Mouse (Mus musculus) limb, embryonic 13.5 days (tissue): ENCODE measurements around the gene Mpp5. TPM values are rescaled to one million over a fixed set of nuclear protein-coding genes. Genes with fewer than 3 reads are reported as not detected.

Experiments
- ATAC-seq: fragments of 200-750 bp; cut with Nextera tagmentation; 2 replicates; pipeline ENCODE4 v1.8.0; 2017; ENCODE audit warnings: low read depth, moderate number of reproducible peaks, moderate TSS enrichment; ENCODE audit not compliant: low FRiP score
- H3K27ac ChIP-seq: fragments of 300-500 bp; sonication (generic); 2 replicates; pipeline ENCODE4 v1.5.1; 2015; ENCODE audit warnings: inconsistent platforms, mild to moderate bottlenecking, moderate library complexity
- H3K27me3 ChIP-seq: fragments of 300-500 bp; sonication (generic); 2 replicates; pipeline ENCODE4 v1.6.1; 2015; ENCODE audit warnings: mild to moderate bottlenecking, inconsistent platforms
- H3K36me3 ChIP-seq: fragments of 300-500 bp; sonication (generic); 2 replicates; pipeline ENCODE4 v1.6.1; 2015; ENCODE audit warnings: inconsistent platforms, mild to moderate bottlenecking, moderate library complexity
- H3K4me1 ChIP-seq: fragments of 300-500 bp; sonication (generic); 2 replicates; pipeline ENCODE4 v1.6.1; 2015; ENCODE audit warnings: inconsistent platforms
- H3K4me2 ChIP-seq: fragments of 300-500 bp; sonication (generic); replicated peaks from 2 replicates; pipeline ENCODE4 v1.6.1; 2015; ENCODE audit warnings: inconsistent platforms, mild to moderate bottlenecking, moderate library complexity
- H3K4me3 ChIP-seq: fragments of 300-500 bp; sonication (generic); 2 replicates; pipeline ENCODE4 v1.5.1; 2015; ENCODE audit warnings: moderate library complexity, mild to moderate bottlenecking, inconsistent platforms
- H3K9ac ChIP-seq: fragments of 300-500 bp; sonication (generic); 2 replicates; pipeline ENCODE4 v1.6.1; 2015; ENCODE audit warnings: mild to moderate bottlenecking, inconsistent platforms
- H3K9me3 ChIP-seq: fragments of 300-500 bp; sonication (generic); 2 replicates; pipeline ENCODE4 v1.6.1; 2016; ENCODE audit warnings: inconsistent platforms
- WGBS: fragments of 180-500 bp; shearing (Covaris S2); methylation state at CpG from one replicate; pipeline ENCODE4 v1.1.7; 2015; 5-methylcytosine and 5-hydroxymethylcytosine counted together
- polyA plus RNA-seq: library from polyadenylated mRNA; unstranded; fragments of >200 nt; fragmentation: Nextera tagmentation; extraction: Ambion mirVana; gene quantifications from 2 replicates; pipeline ENCODE4 v1.2.1, GENCODE M21; 2015

Gene Mpp5
- polyA plus RNA-seq: 20.0 and 21.3 TPM in 2 replicates

- Histone ChIP-seq H3K4me3 (peak within 1 kb of the TSS; percentile 85), H3K27ac (peak within 1 kb of the TSS; percentile 95), H3K9me3 (no peaks in the 10 kb centered on the region), H3K9ac (peak within 1 kb of the TSS; percentile 87), H3K36me3 (no peaks in the 10 kb centered on the region), H3K4me1 (peaks cover 4% of the 10 kb centered on the region; the same call in 1 of the 2 replicates), H3K4me2 (peak within 1 kb of the TSS; percentile 93), H3K27me3 (peaks cover 8% of the 10 kb centered on the region; the same call in 1 of the 2 replicates)
- peak; percentile 99 for ATAC-seq
- under 1% methylated on average over 81 of the region's 98 CpGs for whole genome bisulfite sequencing
Measured at GRCm38 (mm10) chr12:78748557-78749377, at the start of gene Mpp5. Gene Mpp5, plus strand, starts transcription at chr12:78748907.

GRCm38 (mm10) chr12:78717783-78718182, 30.9 kb upstream of the Mpp5 start:
- Histone ChIP-seq H3K4me2 (no peak overlapping the region), H3K27ac (no peak overlapping the region), H3K9me3 (no peaks in the 10 kb centered on the region), H3K27me3 (no peaks in the 10 kb centered on the region), H3K36me3 (no peaks in the 10 kb centered on the region), H3K4me3 (no peak overlapping the region), H3K9ac (no peak overlapping the region), H3K4me1 (no peaks in the 10 kb centered on the region)
- 69% methylated on average over 2 of the region's 2 CpGs for WGBS
- ATAC-seq: no peak

GRCm38 (mm10) chr12:78727723-78728122, 21.0 kb upstream of the Mpp5 start:
- 62% methylated on average over 4 of the region's 4 CpGs for WGBS
- H3K4me2 ChIP-seq: no peak overlapping the region
- no peak for ATAC-seq

GRCm38 (mm10) chr12:78739633-78740032, 9.1 kb upstream of the Mpp5 start:
- H3K4me1 ChIP-seq: no peaks in the 10 kb centered on the region
- no peaks in the 10 kb centered on the region for H3K27me3 ChIP-seq
- H3K9me3 ChIP-seq: no peaks in the 10 kb centered on the region
- H3K4me2 ChIP-seq: no peak overlapping the region
- H3K4me3 ChIP-seq: no peak overlapping the region
- H3K27ac ChIP-seq: no peak overlapping the region
- no peak overlapping the region for H3K9ac ChIP-seq
- no peak for ATAC-seq
- no peaks in the 10 kb centered on the region for H3K36me3 ChIP-seq
- 45% methylated on average over 2 of the region's 2 CpGs for WGBS

More at GRCm38 (mm10) chr12:78727723-78728122, 21.0 kb upstream of the Mpp5 start:
- Histone ChIP-seq H3K9ac (no peak overlapping the region), H3K4me3 (no peak overlapping the region), H3K36me3 (no peaks in the 10 kb centered on the region), H3K9me3 (no peaks in the 10 kb centered on the region), H3K27ac (no peak overlapping the region), H3K27me3 (no peaks in the 10 kb centered on the region), H3K4me1 (no peaks in the 10 kb centered on the region)

- no peak overlapping the region for H3K4me3 ChIP-seq
- H3K4me1 ChIP-seq: no peaks in the 10 kb centered on the region
- no peaks in the 10 kb centered on the region for H3K36me3 ChIP-seq
- H3K4me2 ChIP-seq: no peak overlapping the region
- no peaks in the 10 kb centered on the region for H3K9me3 ChIP-seq
- ATAC-seq: no peak
- H3K9ac ChIP-seq: no peak overlapping the region
- WGBS: 88% methylated on average over 2 of the region's 2 CpGs
- no peaks in the 10 kb centered on the region for H3K27me3 ChIP-seq
- no peak overlapping the region for H3K27ac ChIP-seq
Measured at GRCm38 (mm10) chr12:78740289-78740688, 8.4 kb upstream of the Mpp5 start.

GRCm38 (mm10) chr12:78746226-78746625, 2.5 kb upstream of the Mpp5 start:
- Histone ChIP-seq H3K27me3 (peaks cover 8% of the 10 kb centered on the region; the same call in 1 of the 2 replicates), H3K4me1 (peaks cover 4% of the 10 kb centered on the region; the same call in 1 of the 2 replicates), H3K4me2 (no peak overlapping the region), H3K36me3 (no peaks in the 10 kb centered on the region), H3K9ac (no peak overlapping the region), H3K9me3 (no peaks in the 10 kb centered on the region), H3K4me3 (no peak overlapping the region), H3K27ac (no peak overlapping the region)
- 83% methylated on average over 6 of the region's 6 CpGs for WGBS
- no peak for ATAC-seq

- WGBS: 45% methylated on average over 1 of the region's 1 CpGs
- Histone ChIP-seq H3K4me2 (peak overlapping the region; percentile 93; the same call in 1 of the 2 replicates), H3K9ac (no peak overlapping the region), H3K9me3 (no peaks in the 10 kb centered on the region), H3K4me1 (peaks cover 4% of the 10 kb centered on the region; the same call in 1 of the 2 replicates), H3K27me3 (peaks cover 8% of the 10 kb centered on the region; the same call in 1 of the 2 replicates), H3K36me3 (no peaks in the 10 kb centered on the region), H3K4me3 (peak overlapping the region; percentile 85; the same call in 1 of the 2 replicates), H3K27ac (no peak overlapping the region)
- no peak for ATAC-seq
Measured at GRCm38 (mm10) chr12:78747406-78747805, 1.3 kb upstream of the Mpp5 start.

- H3K36me3 ChIP-seq: no peaks in the 10 kb centered on the region
- peak overlapping the region; percentile 68 for H3K9ac ChIP-seq
- peak overlapping the region; percentile 85 for H3K4me3 ChIP-seq
- peaks cover 4% of the 10 kb centered on the region; the same call in 1 of the 2 replicates for H3K4me1 ChIP-seq
- H3K27me3 ChIP-seq: peaks cover 8% of the 10 kb centered on the region; the same call in 1 of the 2 replicates
- no peak overlapping the region for H3K27ac ChIP-seq
- WGBS: under 1% methylated on average over 10 of the region's 10 CpGs
- peak overlapping the region; percentile 93 for H3K4me2 ChIP-seq
- no peak; the same call in 1 of the 2 replicates for ATAC-seq
- no peaks in the 10 kb centered on the region for H3K9me3 ChIP-seq
Measured at GRCm38 (mm10) chr12:78748113-78748512, 594 bp upstream of the Mpp5 start.

GRCm38 (mm10) chr12:78749378-78749801, 683 bp downstream of the Mpp5 start:
- under 1% methylated on average over 25 of the region's 25 CpGs for WGBS
- Histone ChIP-seq H3K36me3 (no peaks in the 10 kb centered on the region), H3K27ac (peak overlapping the region; percentile 95), H3K4me3 (peak overlapping the region; percentile 85), H3K27me3 (peaks cover 8% of the 10 kb centered on the region; the same call in 1 of the 2 replicates), H3K4me1 (peaks cover 4% of the 10 kb centered on the region; the same call in 1 of the 2 replicates), H3K9me3 (no peaks in the 10 kb centered on the region), H3K4me2 (peak overlapping the region; percentile 72), H3K9ac (peak overlapping the region; percentile 87)
- no peak; the same call in 1 of the 2 replicates for ATAC-seq

- Histone ChIP-seq H3K4me3 (no peak overlapping the region), H3K9ac (no peak overlapping the region), H3K36me3 (no peaks in the 10 kb centered on the region), H3K27ac (no peak overlapping the region), H3K27me3 (no peaks in the 10 kb centered on the region), H3K4me1 (no peaks in the 10 kb centered on the region), H3K4me2 (no peak overlapping the region), H3K9me3 (no peaks in the 10 kb centered on the region)
- no peak for ATAC-seq
Measured at GRCm38 (mm10) chr12:78761979-78762378, 13.3 kb downstream of the Mpp5 start.

- no peaks in the 10 kb centered on the region for H3K36me3 ChIP-seq
- H3K9ac ChIP-seq: no peak overlapping the region
- H3K27ac ChIP-seq: no peak overlapping the region
- WGBS: 85% methylated on average over 6 of the region's 6 CpGs
- H3K4me2 ChIP-seq: no peak overlapping the region
- H3K27me3 ChIP-seq: no peaks in the 10 kb centered on the region
- no peaks in the 10 kb centered on the region for H3K9me3 ChIP-seq
- ATAC-seq: no peak
- H3K4me1 ChIP-seq: no peaks in the 10 kb centered on the region
- H3K4me3 ChIP-seq: no peak overlapping the region
Measured at GRCm38 (mm10) chr12:78769031-78769713, 20.5 kb downstream of the Mpp5 start.

- H3K36me3 ChIP-seq: no peaks in the 10 kb centered on the region
- no peak overlapping the region for H3K9ac ChIP-seq
- H3K4me2 ChIP-seq: no peak overlapping the region
- no peak overlapping the region for H3K27ac ChIP-seq
- no peak overlapping the region for H3K4me3 ChIP-seq
- no peak for ATAC-seq
- H3K4me1 ChIP-seq: peaks cover 5% of the 10 kb centered on the region
- 70% methylated on average over 2 of the region's 2 CpGs for WGBS
- H3K9me3 ChIP-seq: no peaks in the 10 kb centered on the region
- no peaks in the 10 kb centered on the region for H3K27me3 ChIP-seq
Measured at GRCm38 (mm10) chr12:78773211-78773610, 24.5 kb downstream of the Mpp5 start.
